Mouse (Mus musculus) urinary bladder, postnatal 4 days (tissue): ENCODE results near the gene Efemp2.
A peak's percentile ranks its signal among the peaks of the same experiment; 100 is the strongest.
"Not testable (repeated sequence)": the region's sequence is repeated elsewhere in the genome, so short reads cannot be mapped to it uniquely, and the experiment has no call there.

Experiments
- DNase-seq, 2 experiments: peaks; one replicate each; pipeline ENCODE4 v3.0.0; 2021 to 2022; ENCODE audit warnings: low spot score in 2 of 2

Gene Efemp2

GRCm38 (mm10) chr19:5477004-5477667, 3.4 kb downstream of the Efemp2 start:
- DNase-seq: no peak

GRCm38 (mm10) chr19:5477668-5478300, 4.0 kb downstream of the Efemp2 start:
- no peak for DNase-seq

GRCm38 (mm10) chr19:5480016-5480415, 6.3 kb downstream of the Efemp2 start:
- DNase-seq: no peak

GRCm38 (mm10) chr19:5481398-5481797, 7.6 kb downstream of the Efemp2 start:
- DNase-seq: no peak

- no peak for DNase-seq
These were observed 9.9 kb downstream of the Efemp2 start for GRCm38 (mm10) chr19:5483386-5484359.

- DNase-seq: no peak
These were observed 10.7 kb downstream of the Efemp2 start for GRCm38 (mm10) chr19:5484496-5484895.

- no peak for DNase-seq
These were observed 11.6 kb downstream of the Efemp2 start for GRCm38 (mm10) chr19:5485371-5485770.

GRCm38 (mm10) chr19:5485821-5486220, 12.1 kb downstream of the Efemp2 start:
- no peak for DNase-seq

GRCm38 (mm10) chr19:5486286-5486685, 12.5 kb downstream of the Efemp2 start:
- DNase-seq: no peak

GRCm38 (mm10) chr19:5486771-5487170, 13.0 kb downstream of the Efemp2 start:
- no peak for DNase-seq

GRCm38 (mm10) chr19:5487768-5488550, 14.2 kb downstream of the Efemp2 start, which contains the start of gene Mus81:
Gene Mus81, minus strand, starts transcription at chr19:5488402.
- DNase-seq: peak; percentile 94 to 95

GRCm38 (mm10) chr19:5488878-5489571, 15.3 kb downstream of the Efemp2 start:
- peak; percentile 96 to 97 for DNase-seq

- DNase-seq: not testable (repeated sequence)
These were observed 16.0 kb downstream of the Efemp2 start for GRCm38 (mm10) chr19:5489721-5490120.

GRCm38 (mm10) chr19:5490313-5490897, 16.7 kb downstream of the Efemp2 start, which contains the start of gene Cfl1:
Gene Cfl1, plus strand, starts transcription at chr19:5490455.
- DNase-seq: peak; percentile 92 to 93

GRCm38 (mm10) chr19:5490898-5491708, 17.3 kb downstream of the Efemp2 start:
- DNase-seq: peak; percentile 78 to 79

GRCm38 (mm10) chr19:5492641-5493040, 18.9 kb downstream of the Efemp2 start:
- DNase-seq: no peak

- DNase-seq: not testable (repeated sequence)
These were observed 19.6 kb downstream of the Efemp2 start for GRCm38 (mm10) chr19:5493301-5493721.

GRCm38 (mm10) chr19:5494314-5494713, 20.6 kb downstream of the Efemp2 start:
- DNase-seq: no peak

- DNase-seq: no peak
These were observed 21.7 kb downstream of the Efemp2 start for GRCm38 (mm10) chr19:5495353-5496051.
